Mouse (Mus musculus): ENCODE results near the gene Btnl4. TPM values are rescaled to one million over a fixed set of nuclear protein-coding genes. Genes with fewer than 3 reads are reported as not detected.
A peak's percentile ranks its signal among the peaks of the same experiment; 100 is the strongest.

Btnl4 gene
- polyA plus RNA-seq, 1 experiment from 2014 or later, result 4.7 TPM

DNA sequence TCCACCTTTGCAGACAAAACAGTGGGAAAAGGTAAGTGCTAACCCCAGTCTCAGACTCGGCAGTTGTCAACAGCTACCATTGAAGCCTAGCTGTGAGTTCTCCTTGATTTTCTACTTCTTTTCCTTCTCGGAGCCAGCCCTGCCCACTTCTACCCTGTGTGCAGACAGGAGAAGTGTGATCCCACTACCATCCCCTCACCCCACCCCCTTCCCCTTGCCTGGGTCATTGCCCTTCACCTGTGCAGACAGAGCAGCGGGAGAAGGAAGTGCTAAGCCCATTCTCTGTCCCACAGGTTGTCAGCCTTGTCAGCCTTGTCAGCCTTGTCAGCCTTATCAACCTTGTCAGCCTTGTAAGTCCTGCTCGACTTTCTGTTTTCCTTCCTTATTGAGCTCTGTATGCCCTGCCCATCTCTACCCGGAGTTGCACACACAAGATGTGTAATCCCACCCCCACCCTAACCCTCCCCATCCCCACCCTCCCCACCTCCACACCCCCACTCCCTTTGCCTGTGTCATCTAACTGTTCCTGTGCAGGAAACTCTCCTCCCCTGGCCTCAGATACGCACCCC, 28.6 kb downstream of the Btnl4 start:
- Histone ChIP-seq H3K4me1 (replicated peaks; ENCODE audit: control insufficient read depth, insufficient read depth) (no peaks in the 10 kb centered on the region), H3K4me2 (replicated peaks; ENCODE audit: low read depth) (no peak overlapping the region), H3K9me3 (ENCODE audit: control insufficient read depth, low read length) (no peaks in the 10 kb centered on the region), H3K4me3 (ENCODE audit: low read depth, low read length) (no peak overlapping the region), H3K9ac (ENCODE audit: low read length) (no peak overlapping the region), H3K36me3 (ENCODE audit: control insufficient read depth, insufficient read depth, low read length) (no peaks in the 10 kb centered on the region), H3K27ac (replicated peaks) (peak overlapping the region; percentile 53; the same call in 1 of the 2 replicates), H3K27me3 (ENCODE audit: control insufficient read depth, insufficient read depth, low read length) (no peaks in the 10 kb centered on the region)
- DNase-seq (ENCODE audit: low spot score) (peak; percentile 42), ATAC-seq (ENCODE audit: low FRiP score, low TSS enrichment) (peak; percentile 69)
- TF ChIP-seq EP300 (optimal IDR thresholded peaks at IDR 0.05) (no peak), CTCF (IDR thresholded peaks at IDR 0.05; ENCODE audit: low read depth) (no peak)
- 35% methylated on average over 6 of the region's 6 CpGs for WGBS

DNA sequence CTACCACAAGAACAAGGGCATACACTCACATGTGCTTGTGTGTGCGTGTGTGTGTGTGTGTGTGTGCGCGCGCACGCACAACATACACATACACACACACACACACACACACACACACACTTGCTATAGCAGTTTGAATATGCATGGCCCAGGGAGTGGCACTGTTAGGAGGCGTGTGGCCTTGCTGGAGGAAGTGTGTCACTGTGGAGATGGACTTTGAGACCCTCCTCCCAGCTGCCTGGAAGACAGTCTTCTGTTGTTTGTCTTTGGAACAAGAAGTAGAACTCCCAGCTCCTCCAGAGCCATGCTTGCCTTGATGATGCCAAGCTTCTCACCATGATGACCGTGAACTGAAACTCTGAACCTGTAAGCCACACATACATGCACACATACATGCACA, 35.1 kb downstream of the Btnl4 start:
- peak; percentile 31 for DNase-seq (ENCODE audit: low spot score)
- 85% methylated on average over 7 of the region's 7 CpGs for WGBS
- Histone ChIP-seq H3K4me3 (ENCODE audit: low read depth, low read length) (no peak overlapping the region), H3K36me3 (ENCODE audit: control insufficient read depth, insufficient read depth, low read length) (no peaks in the 10 kb centered on the region), H3K4me2 (replicated peaks; ENCODE audit: low read depth) (no peak overlapping the region), H3K9me3 (ENCODE audit: control insufficient read depth, low read length) (no peaks in the 10 kb centered on the region), H3K27ac (replicated peaks) (no peak overlapping the region), H3K4me1 (replicated peaks; ENCODE audit: control insufficient read depth, insufficient read depth) (no peaks in the 10 kb centered on the region), H3K9ac (ENCODE audit: low read length) (no peak overlapping the region), H3K27me3 (ENCODE audit: control insufficient read depth, insufficient read depth, low read length) (no peaks in the 10 kb centered on the region)
- TF ChIP-seq EP300 (optimal IDR thresholded peaks at IDR 0.05) (no peak), CTCF (IDR thresholded peaks at IDR 0.05; ENCODE audit: low read depth) (no peak)
- no peak for ATAC-seq (ENCODE audit: low FRiP score, low TSS enrichment)

GRCm38 (mm10) chr17:34439795-34440194, 37.3 kb downstream of the Btnl4 start:
- no peak overlapping the region for H3K4me2 ChIP-seq (replicated peaks; ENCODE audit: low read depth)
- no peaks in the 10 kb centered on the region for H3K9me3 ChIP-seq (ENCODE audit: control insufficient read depth, low read length)
- no peak overlapping the region for H3K4me3 ChIP-seq (ENCODE audit: low read depth, low read length)
- no peak for DNase-seq (ENCODE audit: low spot score)
- WGBS, result 34% methylated on average over 3 of the region's 3 CpGs
- H3K9ac ChIP-seq (ENCODE audit: low read length), result no peak overlapping the region
- TF ChIP-seq EP300 (optimal IDR thresholded peaks at IDR 0.05) (no peak), CTCF (IDR thresholded peaks at IDR 0.05; ENCODE audit: low read depth) (peak; percentile 84)
- no peaks in the 10 kb centered on the region for H3K27me3 ChIP-seq (ENCODE audit: control insufficient read depth, insufficient read depth, low read length)
- no peaks in the 10 kb centered on the region for H3K4me1 ChIP-seq (replicated peaks; ENCODE audit: control insufficient read depth, insufficient read depth)
- H3K36me3 ChIP-seq (ENCODE audit: control insufficient read depth, insufficient read depth, low read length), result no peaks in the 10 kb centered on the region
- 0 out of 2 replicates have a peak, but pooled peaks have one; percentile 34 for ATAC-seq (ENCODE audit: low FRiP score, low TSS enrichment)
- H3K27ac ChIP-seq (replicated peaks), result no peak overlapping the region

DNA sequence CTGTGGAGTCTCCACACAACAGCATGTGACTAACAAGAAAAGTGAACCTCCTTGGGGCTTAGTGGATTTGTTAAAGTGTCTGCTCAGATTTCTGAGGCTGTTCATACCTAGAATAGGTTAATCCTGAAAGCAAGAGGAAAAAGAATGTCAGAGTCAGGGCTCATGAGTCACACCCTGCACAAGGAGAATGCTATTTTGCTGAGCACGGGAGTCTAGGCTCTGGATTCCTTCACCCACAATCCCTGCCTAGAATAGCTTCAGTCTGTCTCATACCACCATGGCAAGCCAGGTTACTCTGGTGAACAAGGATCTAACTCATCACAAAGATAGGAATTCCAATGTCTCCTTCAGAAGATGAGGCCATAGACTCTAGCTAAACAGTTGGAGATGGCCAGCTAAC, 38.5 kb downstream of the Btnl4 start:
- Histone ChIP-seq H3K27ac (replicated peaks) (no peak overlapping the region), H3K9me3 (ENCODE audit: control insufficient read depth, low read length) (no peaks in the 10 kb centered on the region), H3K36me3 (ENCODE audit: control insufficient read depth, insufficient read depth, low read length) (no peaks in the 10 kb centered on the region), H3K27me3 (ENCODE audit: control insufficient read depth, insufficient read depth, low read length) (no peaks in the 10 kb centered on the region), H3K4me3 (ENCODE audit: low read depth, low read length) (no peak overlapping the region), H3K4me2 (replicated peaks; ENCODE audit: low read depth) (no peak overlapping the region), H3K4me1 (replicated peaks; ENCODE audit: control insufficient read depth, insufficient read depth) (no peaks in the 10 kb centered on the region), H3K9ac (ENCODE audit: low read length) (no peak overlapping the region)
- ATAC-seq (ENCODE audit: low FRiP score, low TSS enrichment) (no peak), DNase-seq (ENCODE audit: low spot score) (no peak)
- WGBS, result 0% methylated on average over 1 of the region's 1 CpGs
- TF ChIP-seq CTCF (IDR thresholded peaks at IDR 0.05; ENCODE audit: low read depth) (no peak), EP300 (optimal IDR thresholded peaks at IDR 0.05) (no peak)

- no peak overlapping the region for H3K4me2 ChIP-seq (replicated peaks; ENCODE audit: low read depth)
- H3K9ac ChIP-seq (ENCODE audit: low read length), result no peak overlapping the region
- 40% methylated on average over 7 of the region's 7 CpGs for WGBS
- no peaks in the 10 kb centered on the region for H3K36me3 ChIP-seq (ENCODE audit: control insufficient read depth, insufficient read depth, low read length)
- no peaks in the 10 kb centered on the region for H3K9me3 ChIP-seq (ENCODE audit: control insufficient read depth, low read length)
- H3K4me3 ChIP-seq (ENCODE audit: low read depth, low read length), result no peak overlapping the region
- no peaks in the 10 kb centered on the region for H3K4me1 ChIP-seq (replicated peaks; ENCODE audit: control insufficient read depth, insufficient read depth)
- H3K27me3 ChIP-seq (ENCODE audit: control insufficient read depth, insufficient read depth, low read length), result no peaks in the 10 kb centered on the region
- ATAC-seq (ENCODE audit: low FRiP score, low TSS enrichment) (no peak), DNase-seq (ENCODE audit: low spot score) (no peak)
- no peak overlapping the region for H3K27ac ChIP-seq (replicated peaks)
- TF ChIP-seq CTCF (IDR thresholded peaks at IDR 0.05; ENCODE audit: low read depth) (no peak), EP300 (optimal IDR thresholded peaks at IDR 0.05) (no peak)
Observed at GRCm38 (mm10) chr17:34437606-34438005, 39.5 kb downstream of the Btnl4 start.

- Histone ChIP-seq H3K4me2 (replicated peaks; ENCODE audit: low read depth) (no peak overlapping the region), H3K27ac (replicated peaks) (no peak overlapping the region), H3K9me3 (ENCODE audit: control insufficient read depth, low read length) (no peaks in the 10 kb centered on the region), H3K9ac (ENCODE audit: low read length) (no peak overlapping the region), H3K36me3 (ENCODE audit: control insufficient read depth, insufficient read depth, low read length) (no peaks in the 10 kb centered on the region), H3K4me1 (replicated peaks; ENCODE audit: control insufficient read depth, insufficient read depth) (no peaks in the 10 kb centered on the region), H3K4me3 (ENCODE audit: low read depth, low read length) (no peak overlapping the region), H3K27me3 (ENCODE audit: control insufficient read depth, insufficient read depth, low read length) (no peaks in the 10 kb centered on the region)
- 56% methylated on average over 4 of the region's 4 CpGs for WGBS
- ATAC-seq (ENCODE audit: low FRiP score, low TSS enrichment) (no peak), DNase-seq (ENCODE audit: low spot score) (no peak)
- TF ChIP-seq CTCF (IDR thresholded peaks at IDR 0.05; ENCODE audit: low read depth), result no peak
- no peak for TF ChIP-seq EP300 (optimal IDR thresholded peaks at IDR 0.05)
Observed at GRCm38 (mm10) chr17:34437120-34437519, 40.0 kb downstream of the Btnl4 start.

All from stomach, postnatal 0 days (tissue).